Mouse (Mus musculus) adrenal gland, postnatal 10 days (tissue): ENCODE data around the gene Olig3. TPM values are rescaled to one million over a fixed set of nuclear protein-coding genes. Genes with fewer than 3 reads are reported as not detected.

Experiments used
- DNase-seq: peaks from one replicate; pipeline ENCODE4 v3.0.0; 2021; ENCODE audit warnings: mixed read lengths
- long read RNA-seq, 2 experiments: library from polyadenylated mRNA; stranded (forward); transcript quantifications; one replicate each; pipeline ENCODE4 v2.0.0; 2021
- total RNA-seq, 2 experiments: library from RNA; stranded (reverse); gene quantifications; 2 replicates each; pipeline ENCODE4 v1.2.3; 2021

Olig3 gene
- not detected for total RNA-seq
- long read RNA-seq, experiment 1: 0 reads
- long read RNA-seq, experiment 2: 0 reads

DNA sequence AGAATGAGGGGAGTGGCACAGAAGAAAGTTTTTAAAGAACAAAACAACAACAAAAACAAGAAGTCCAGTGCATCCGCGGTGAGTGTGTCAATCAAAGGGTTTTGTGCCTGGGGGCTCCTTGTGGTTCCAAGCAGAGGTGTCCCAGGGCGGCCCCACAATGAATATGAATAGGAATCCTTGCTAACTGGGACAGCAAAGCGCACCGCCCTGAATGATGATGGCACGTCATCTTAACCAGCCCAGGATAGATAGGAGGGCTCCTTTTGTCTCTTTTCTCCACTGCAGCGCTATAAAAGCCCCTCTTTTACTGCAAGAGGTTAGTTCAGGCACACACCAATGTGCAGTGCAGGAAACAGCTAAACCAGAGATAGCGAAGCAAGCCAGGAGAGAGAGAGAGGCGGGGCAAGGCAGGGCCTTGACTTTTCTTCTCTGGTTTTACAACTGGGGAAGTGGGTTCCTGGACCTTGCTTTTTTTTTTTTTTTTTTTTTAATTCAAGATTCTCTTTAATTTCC, at the start of gene Olig3:
TSS of gene Olig3 (plus strand) at position 463 of the 513 bp plus-strand sequence.
- no peak for DNase-seq

- no peak for DNase-seq
Measured at GRCm38 (mm10) chr10:19309681-19310395, 46.5 kb upstream of the Olig3 start.

- no peak for DNase-seq
Measured at GRCm38 (mm10) chr10:19310471-19310870, 45.9 kb upstream of the Olig3 start.

- DNase-seq: no peak
Measured at GRCm38 (mm10) chr10:19317962-19318812, 38.1 kb upstream of the Olig3 start.

DNA sequence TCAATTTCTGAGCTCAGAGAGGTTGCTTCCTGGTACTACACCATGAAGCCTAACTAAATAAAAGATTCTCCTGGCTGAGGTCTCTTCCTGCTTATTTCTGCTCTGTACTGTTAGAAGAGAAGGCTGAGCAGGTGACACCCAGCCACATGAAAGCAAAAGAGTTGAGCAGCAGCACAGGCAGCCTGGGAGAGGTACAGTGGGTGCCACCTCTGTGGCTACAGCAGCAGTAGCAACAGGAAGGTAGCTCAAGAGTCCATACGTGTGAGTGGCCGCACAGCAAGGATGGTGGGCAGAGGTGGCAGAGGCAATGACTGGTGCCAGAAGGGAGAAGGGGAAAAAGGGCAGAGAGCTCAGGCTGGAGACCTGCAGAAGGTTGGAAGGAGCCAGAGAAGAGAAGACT, 34.6 kb upstream of the Olig3 start:
- no peak for DNase-seq

GRCm38 (mm10) chr10:19329191-19329777, 27.0 kb upstream of the Olig3 start:
- DNase-seq: no peak

DNA sequence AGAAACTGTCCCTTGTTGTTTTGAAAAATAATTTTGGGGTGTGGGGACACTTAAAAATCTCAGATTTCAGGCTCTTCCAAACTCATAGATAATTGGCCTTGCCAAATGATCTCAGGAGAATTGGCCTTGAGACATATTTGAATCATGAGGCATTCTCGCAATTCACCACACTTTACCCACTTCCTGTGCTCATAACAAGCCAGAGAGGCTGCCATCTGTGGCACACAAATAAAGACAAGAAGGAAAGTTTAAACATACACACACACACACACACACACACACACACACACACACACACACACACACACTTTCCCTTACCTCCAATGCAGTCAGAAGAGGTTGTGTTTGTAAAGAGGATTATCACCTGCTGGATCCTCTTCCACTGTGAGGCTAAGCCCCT, 22.9 kb upstream of the Olig3 start:
- DNase-seq: no peak

DNA sequence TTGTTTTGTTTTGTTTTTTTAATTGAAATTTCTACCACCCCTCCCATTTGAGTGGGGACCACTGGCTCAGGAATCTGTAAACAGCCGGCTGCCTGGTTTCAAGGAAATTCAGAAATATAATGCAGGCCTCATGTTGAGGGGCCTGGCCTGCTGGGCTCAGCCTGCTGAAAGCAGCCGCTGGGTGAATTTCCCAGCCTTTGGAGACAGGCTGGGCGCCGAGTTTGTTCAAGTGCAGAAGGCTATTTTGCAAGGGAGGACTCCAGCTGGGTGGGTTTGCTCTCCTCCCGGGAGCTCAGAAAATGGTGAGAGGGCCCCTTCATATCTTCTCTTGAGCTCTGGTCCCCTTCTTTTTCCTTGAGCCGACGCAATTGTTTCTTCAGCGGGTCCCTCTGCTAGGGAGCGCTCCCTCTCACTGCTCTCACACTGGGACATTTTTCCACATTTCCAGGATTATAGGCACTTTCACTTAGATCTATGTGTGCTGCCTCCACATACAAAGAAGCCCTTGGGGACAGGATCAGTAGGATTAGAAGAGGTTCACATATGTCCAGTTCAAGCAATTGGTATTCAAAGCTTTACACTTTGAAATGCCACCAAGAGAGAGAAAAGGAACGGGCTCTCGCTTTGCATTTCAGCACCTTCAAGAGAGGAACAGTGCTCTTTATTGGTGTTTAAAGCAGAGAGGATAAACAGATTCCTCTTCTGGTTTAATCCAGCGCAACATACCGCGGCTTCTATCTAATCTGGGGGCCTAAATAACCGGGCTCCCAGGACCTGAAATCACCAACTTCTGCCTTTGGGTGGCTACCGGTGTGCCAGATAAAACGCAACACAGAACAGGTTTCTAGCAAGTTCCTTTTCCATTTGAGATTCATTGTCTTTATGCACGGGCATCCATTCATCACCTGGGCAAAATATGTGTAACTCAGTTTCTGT, 17.4 kb upstream of the Olig3 start:
- DNase-seq: no peak

DNA sequence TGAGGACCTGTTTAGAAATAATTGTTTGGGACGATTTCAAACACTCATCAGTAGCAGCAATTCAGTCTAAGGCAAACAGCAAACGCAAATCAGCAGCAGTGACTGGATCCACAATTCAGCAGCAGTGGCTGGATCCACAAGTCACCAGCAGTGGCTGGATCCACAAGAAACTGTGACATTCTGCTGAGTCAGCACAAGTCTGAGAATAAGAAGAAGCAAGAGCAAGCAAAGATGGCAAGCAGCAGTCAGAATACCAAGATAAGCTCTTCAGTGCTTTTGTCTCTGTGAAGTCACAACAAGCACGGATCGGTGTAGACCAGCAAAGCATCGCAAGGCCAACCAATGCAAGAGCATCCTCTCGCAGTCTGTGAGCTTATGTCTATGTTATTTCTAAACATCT, 12.3 kb upstream of the Olig3 start:
- DNase-seq: no peak

GRCm38 (mm10) chr10:19349326-19349725, 7.0 kb upstream of the Olig3 start:
- no peak for DNase-seq

DNA sequence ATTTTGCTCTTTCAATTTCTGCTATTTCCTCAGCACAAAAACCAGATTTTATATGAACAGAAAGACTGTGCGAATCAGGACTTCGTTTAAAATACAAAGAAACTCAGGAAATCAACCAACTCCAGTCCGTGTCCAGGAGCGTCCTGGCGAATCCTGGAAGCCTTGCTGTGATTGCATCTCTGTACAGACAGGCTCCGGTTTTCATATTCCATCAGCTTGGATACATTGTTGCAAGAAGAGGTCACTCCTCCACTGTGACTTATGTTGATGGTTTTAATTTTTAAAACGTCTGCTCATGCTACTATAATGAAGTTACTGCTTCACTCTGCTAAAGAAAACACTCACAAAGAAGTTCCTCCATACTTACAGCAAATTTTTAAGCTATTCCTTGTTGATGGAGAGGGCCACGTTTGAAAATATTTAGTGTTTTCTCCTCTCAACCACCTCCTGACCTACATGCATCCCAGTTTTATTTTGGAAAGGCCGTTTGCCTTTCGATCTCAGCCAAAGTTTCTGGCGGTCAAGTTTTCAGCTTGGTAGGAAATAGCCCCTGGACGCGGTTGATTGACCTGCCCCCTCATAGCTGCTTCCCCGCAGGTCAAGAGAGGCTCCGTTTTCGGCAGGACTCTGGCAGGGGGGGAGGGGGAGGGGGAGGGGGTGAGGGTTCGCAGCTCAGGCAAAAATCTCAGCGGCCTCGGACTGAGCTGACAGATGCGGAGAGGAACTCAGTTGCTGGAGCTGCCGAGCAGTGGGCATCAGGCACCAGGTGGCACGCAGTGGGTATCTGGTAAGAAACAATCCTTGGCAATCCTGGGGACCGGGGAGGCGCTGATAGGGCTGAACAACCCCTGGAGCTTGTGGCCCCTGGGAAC, 4.1 kb upstream of the Olig3 start:
- no peak for DNase-seq

DNA sequence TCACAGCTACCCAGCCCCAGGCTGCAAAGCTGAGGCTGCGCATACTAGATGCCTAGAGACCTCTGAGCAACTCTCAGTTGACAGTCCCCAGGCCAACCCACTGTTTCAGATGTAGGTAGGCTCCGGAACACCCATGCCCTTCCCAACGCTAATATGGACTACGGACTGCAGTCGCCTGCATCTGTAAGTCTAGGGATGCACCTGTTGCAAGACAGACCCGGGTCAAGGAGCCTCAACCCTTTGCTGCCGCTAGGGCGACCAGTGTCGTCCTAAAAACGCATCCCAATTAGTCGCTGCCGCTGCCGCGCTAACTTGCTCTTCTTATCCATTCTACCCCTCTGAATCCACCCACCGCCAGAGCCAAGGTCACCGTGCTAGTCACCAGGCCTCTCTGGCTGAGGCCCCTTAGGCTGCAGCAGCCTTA, 3.4 kb upstream of the Olig3 start:
- no peak for DNase-seq

- no peak for DNase-seq
Measured at GRCm38 (mm10) chr10:19353631-19354030, 2.7 kb upstream of the Olig3 start.

- DNase-seq: no peak
Measured at GRCm38 (mm10) chr10:19354146-19354545, 2.2 kb upstream of the Olig3 start.

GRCm38 (mm10) chr10:19355076-19355475, 1.3 kb upstream of the Olig3 start:
- DNase-seq: no peak

DNA sequence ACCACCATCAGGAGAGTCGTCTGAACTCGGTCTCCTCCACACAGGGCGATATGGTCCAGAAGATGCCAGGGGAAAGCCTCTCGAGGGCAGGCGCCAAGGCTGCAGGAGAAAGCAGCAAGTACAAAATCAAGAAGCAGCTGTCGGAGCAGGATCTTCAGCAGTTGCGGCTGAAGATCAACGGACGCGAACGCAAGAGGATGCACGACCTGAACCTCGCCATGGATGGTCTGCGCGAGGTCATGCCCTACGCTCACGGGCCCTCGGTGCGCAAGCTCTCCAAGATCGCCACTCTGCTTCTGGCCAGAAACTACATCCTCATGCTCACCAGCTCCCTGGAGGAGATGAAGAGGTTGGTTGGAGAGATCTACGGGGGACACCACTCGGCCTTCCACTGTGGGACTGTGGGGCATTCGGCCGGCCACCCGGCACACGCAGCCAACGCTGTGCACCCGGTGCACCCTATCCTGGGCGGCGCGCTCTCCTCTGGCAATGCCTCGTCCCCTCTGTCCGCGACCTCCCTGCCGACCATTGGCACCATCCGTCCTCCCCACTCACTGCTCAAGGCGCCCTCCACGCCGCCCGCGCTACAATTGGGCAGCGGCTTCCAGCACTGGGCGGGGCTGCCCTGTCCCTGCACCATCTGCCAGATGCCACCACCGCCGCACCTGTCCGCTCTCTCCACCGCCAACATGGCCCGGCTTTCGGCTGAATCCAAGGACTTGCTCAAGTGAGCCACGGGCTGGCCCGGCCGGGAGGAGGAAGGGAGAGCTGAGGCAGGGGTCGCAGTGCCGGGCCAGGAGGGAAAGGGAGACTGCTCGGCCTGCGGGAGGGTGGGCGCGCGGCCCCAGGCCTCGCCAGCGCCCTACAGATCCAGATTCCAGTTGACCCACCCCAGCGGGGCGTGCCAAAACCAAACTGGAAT, 648 bp downstream of the Olig3 start:
- DNase-seq: no peak

DNA sequence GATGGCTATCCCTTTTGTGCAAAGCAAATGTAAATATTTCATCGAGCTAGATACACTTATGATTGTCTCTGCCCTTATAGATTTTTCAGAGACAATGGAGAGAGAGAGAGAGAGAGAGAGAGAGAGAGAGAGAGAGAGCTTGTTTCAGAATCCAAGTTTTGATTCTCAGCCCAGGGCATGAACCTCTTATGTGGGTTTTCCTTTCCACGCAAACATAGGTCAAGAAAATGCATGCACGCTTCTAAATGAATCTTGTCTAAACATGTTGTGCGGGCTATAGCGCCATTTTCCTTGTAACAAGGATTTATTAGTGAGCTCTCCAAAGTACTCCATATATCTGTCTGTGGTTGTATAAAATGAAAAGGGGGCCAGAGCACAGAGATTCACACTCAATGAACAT, 1.5 kb downstream of the Olig3 start:
- DNase-seq: no peak

GRCm38 (mm10) chr10:19360446-19361300, 4.3 kb downstream of the Olig3 start:
- DNase-seq: no peak
